Mouse (Mus musculus): ENCODE data around the gene Mid1. TPM values are rescaled to one million over a fixed set of nuclear protein-coding genes. Genes with fewer than 3 reads are reported as not detected.

Gene Mid1
- polyA plus RNA-seq, 1 experiment from 2014 or later: 4.0 TPM

- no peak overlapping the region for H3K27ac ChIP-seq (replicated peaks)
- no peak overlapping the region for H3K4me3 ChIP-seq (replicated peaks)
- H3K9ac ChIP-seq (replicated peaks): no peak overlapping the region
- H3K36me3 ChIP-seq: no peaks in the 10 kb centered on the region
- peaks cover 3% of the 10 kb centered on the region; the same call in 1 of the 2 replicates for H3K27me3 ChIP-seq (replicated peaks)
- no peaks in the 10 kb centered on the region for H3K4me1 ChIP-seq
- no peak overlapping the region for H3K4me2 ChIP-seq
- ATAC-seq (ENCODE audit: low FRiP score): no peak
- H3K9me3 ChIP-seq (replicated peaks): no peaks in the 10 kb centered on the region
- 71% methylated on average over 1 of the region's 1 CpGs for WGBS
Measured at GRCm38 (mm10) chrX:169863841-169864240, 178.8 kb downstream of the Mid1 start.

- H3K36me3 ChIP-seq: no peaks in the 10 kb centered on the region
- no peak for ATAC-seq (ENCODE audit: low FRiP score)
- no peak overlapping the region for H3K4me2 ChIP-seq
- no peak overlapping the region for H3K27ac ChIP-seq (replicated peaks)
- H3K9ac ChIP-seq (replicated peaks): no peak overlapping the region
- WGBS: 77% methylated on average over 5 of the region's 5 CpGs
- H3K4me3 ChIP-seq (replicated peaks): no peak overlapping the region
- no peaks in the 10 kb centered on the region for H3K4me1 ChIP-seq
- peaks cover 16% of the 10 kb centered on the region; the same call in 1 of the 2 replicates for H3K27me3 ChIP-seq (replicated peaks)
- H3K9me3 ChIP-seq (replicated peaks): no peaks in the 10 kb centered on the region
Measured at GRCm38 (mm10) chrX:169868223-169868622, 183.2 kb downstream of the Mid1 start.

- WGBS: 92% methylated on average over 1 of the region's 1 CpGs
- Histone ChIP-seq H3K9me3 (replicated peaks) (no peaks in the 10 kb centered on the region), H3K4me1 (no peaks in the 10 kb centered on the region), H3K27me3 (replicated peaks) (peaks cover 25% of the 10 kb centered on the region), H3K36me3 (no peaks in the 10 kb centered on the region), H3K27ac (replicated peaks) (no peak overlapping the region), H3K9ac (replicated peaks) (no peak overlapping the region), H3K4me3 (replicated peaks) (no peak overlapping the region), H3K4me2 (no peak overlapping the region)
- ATAC-seq (ENCODE audit: low FRiP score): no peak
Measured at GRCm38 (mm10) chrX:169874475-169874874, 189.5 kb downstream of the Mid1 start.

DNA sequence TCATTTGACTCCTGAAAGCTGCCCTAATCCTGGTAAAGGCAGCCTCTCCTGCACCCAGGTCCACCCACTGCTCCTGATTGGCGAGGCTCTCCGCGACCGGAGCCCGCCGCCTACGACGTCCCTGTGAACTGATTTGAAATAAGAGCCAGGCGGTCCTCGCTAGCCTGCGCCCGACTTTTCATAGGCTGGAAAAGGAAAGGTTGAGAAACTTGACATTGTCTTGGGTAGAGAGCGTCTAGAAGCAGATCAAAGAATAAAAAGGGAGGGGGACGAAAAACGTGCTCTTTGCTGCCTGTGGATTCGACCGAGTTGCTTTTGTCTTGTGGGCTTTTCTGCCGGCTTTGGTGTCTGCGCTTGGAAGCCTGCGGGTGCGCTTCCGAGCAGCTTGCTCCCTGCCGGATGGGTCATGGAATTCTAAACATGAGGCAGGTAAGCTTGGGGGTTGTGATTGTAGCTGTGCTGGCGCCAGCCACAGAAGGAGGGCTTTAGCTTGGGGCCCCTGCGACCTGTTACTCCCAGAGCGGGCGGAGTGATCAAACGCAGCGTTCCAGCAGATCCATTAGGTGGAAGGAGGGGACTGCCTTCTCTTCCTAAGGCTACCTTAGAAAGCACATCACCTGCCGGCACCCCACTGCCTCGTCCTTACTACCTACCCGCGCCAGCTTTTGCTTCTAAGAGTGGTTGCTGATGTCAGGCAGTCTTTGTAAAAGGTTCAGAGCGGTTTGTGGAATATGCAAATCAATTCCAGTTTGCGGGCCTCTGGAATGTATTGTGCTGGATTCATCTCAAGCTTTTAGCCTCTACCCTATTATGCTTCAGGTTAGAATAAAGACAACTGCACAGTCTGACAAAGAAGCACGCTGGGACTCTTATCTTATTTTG, 194.7 kb downstream of the Mid1 start:
- Histone ChIP-seq H3K27ac (replicated peaks) (0 out of 2 replicates have a peak overlapping the region, but pooled peaks have one; percentile 33), H3K4me1 (peaks cover 8% of the 10 kb centered on the region; the same call in 1 of the 2 replicates), H3K9me3 (replicated peaks) (no peaks in the 10 kb centered on the region), H3K36me3 (no peaks in the 10 kb centered on the region), H3K4me2 (peak overlapping the region; percentile 62), H3K27me3 (replicated peaks) (peaks cover 37% of the 10 kb centered on the region), H3K9ac (replicated peaks) (peak overlapping the region; percentile 42), H3K4me3 (replicated peaks) (peak overlapping the region; percentile 52)
- WGBS: 18% methylated on average over 36 of the region's 36 CpGs
- ATAC-seq (ENCODE audit: low FRiP score): peak; percentile 89

DNA sequence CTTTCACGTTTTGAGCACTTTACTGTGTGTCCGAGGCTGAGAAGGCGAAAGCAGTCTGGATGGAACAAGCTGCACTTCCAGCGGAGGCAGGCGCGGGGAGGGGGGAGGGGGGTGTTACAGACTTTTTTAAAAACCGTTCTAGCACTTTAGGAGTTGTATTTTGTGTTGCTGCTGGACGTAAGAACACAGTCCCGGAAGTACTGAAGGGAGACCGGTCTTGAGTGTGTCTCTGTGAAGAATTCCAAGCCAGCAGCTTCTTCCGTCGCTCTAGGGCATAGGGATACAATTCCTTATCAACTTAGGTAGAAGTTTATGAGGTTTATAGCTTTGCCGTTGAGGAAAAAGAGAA, 195.3 kb downstream of the Mid1 start:
- H3K4me2 ChIP-seq: peak overlapping the region; percentile 62
- H3K36me3 ChIP-seq: no peaks in the 10 kb centered on the region
- H3K9me3 ChIP-seq (replicated peaks): no peaks in the 10 kb centered on the region
- H3K27ac ChIP-seq (replicated peaks): no peak overlapping the region
- H3K27me3 ChIP-seq (replicated peaks): peaks cover 37% of the 10 kb centered on the region
- 16% methylated on average over 13 of the region's 13 CpGs for WGBS
- H3K4me1 ChIP-seq: peaks cover 8% of the 10 kb centered on the region; the same call in 1 of the 2 replicates
- peak overlapping the region; percentile 52 for H3K4me3 ChIP-seq (replicated peaks)
- ATAC-seq (ENCODE audit: low FRiP score): peak; percentile 9; the same call in 1 of the 2 replicates
- peak overlapping the region; percentile 42 for H3K9ac ChIP-seq (replicated peaks)

- no peak for ATAC-seq (ENCODE audit: low FRiP score)
- H3K9me3 ChIP-seq (replicated peaks): no peaks in the 10 kb centered on the region
- WGBS: 27% methylated on average over 10 of the region's 10 CpGs
- peak overlapping the region; percentile 52 for H3K4me3 ChIP-seq (replicated peaks)
- peaks cover 8% of the 10 kb centered on the region; the same call in 1 of the 2 replicates for H3K4me1 ChIP-seq
- peaks cover 37% of the 10 kb centered on the region for H3K27me3 ChIP-seq (replicated peaks)
- no peak overlapping the region; the same call in 1 of the 2 replicates for H3K9ac ChIP-seq (replicated peaks)
- peak overlapping the region; percentile 62 for H3K4me2 ChIP-seq
- no peaks in the 10 kb centered on the region for H3K36me3 ChIP-seq
- no peak overlapping the region for H3K27ac ChIP-seq (replicated peaks)
Measured at GRCm38 (mm10) chrX:169880826-169881225, 195.8 kb downstream of the Mid1 start.

GRCm38 (mm10) chrX:169881253-169882219, 196.5 kb downstream of the Mid1 start:
- Histone ChIP-seq H3K9me3 (replicated peaks) (no peaks in the 10 kb centered on the region), H3K27ac (replicated peaks) (no peak overlapping the region), H3K36me3 (no peaks in the 10 kb centered on the region), H3K27me3 (replicated peaks) (peaks cover 36% of the 10 kb centered on the region), H3K9ac (replicated peaks) (no peak overlapping the region), H3K4me1 (peaks cover 8% of the 10 kb centered on the region; the same call in 1 of the 2 replicates), H3K4me3 (replicated peaks) (peak overlapping the region; percentile 52), H3K4me2 (peak overlapping the region; percentile 62)
- 42% methylated on average over 10 of the region's 10 CpGs for WGBS
- ATAC-seq (ENCODE audit: low FRiP score): no peak

- no peaks in the 10 kb centered on the region for H3K36me3 ChIP-seq
- H3K27ac ChIP-seq (replicated peaks): no peak overlapping the region
- WGBS: 67% methylated on average over 1 of the region's 1 CpGs
- no peaks in the 10 kb centered on the region for H3K9me3 ChIP-seq (replicated peaks)
- no peak overlapping the region for H3K4me2 ChIP-seq
- no peak overlapping the region for H3K9ac ChIP-seq (replicated peaks)
- no peak for ATAC-seq (ENCODE audit: low FRiP score)
- no peak overlapping the region for H3K4me3 ChIP-seq (replicated peaks)
- peaks cover 39% of the 10 kb centered on the region for H3K27me3 ChIP-seq (replicated peaks)
- H3K4me1 ChIP-seq: peaks cover 8% of the 10 kb centered on the region; the same call in 1 of the 2 replicates
Measured at GRCm38 (mm10) chrX:169882220-169882609, 197.2 kb downstream of the Mid1 start.

GRCm38 (mm10) chrX:169883536-169884272, 198.7 kb downstream of the Mid1 start:
- H3K4me2 ChIP-seq: no peak overlapping the region
- H3K4me1 ChIP-seq: peaks cover 8% of the 10 kb centered on the region; the same call in 1 of the 2 replicates
- no peaks in the 10 kb centered on the region for H3K36me3 ChIP-seq
- no peak overlapping the region for H3K9ac ChIP-seq (replicated peaks)
- ATAC-seq (ENCODE audit: low FRiP score): no peak
- H3K27ac ChIP-seq (replicated peaks): no peak overlapping the region
- 60% methylated on average over 8 of the region's 8 CpGs for WGBS
- H3K9me3 ChIP-seq (replicated peaks): no peaks in the 10 kb centered on the region
- no peak overlapping the region for H3K4me3 ChIP-seq (replicated peaks)
- peaks cover 37% of the 10 kb centered on the region for H3K27me3 ChIP-seq (replicated peaks)

- H3K27ac ChIP-seq (replicated peaks): no peak overlapping the region
- peaks cover 23% of the 10 kb centered on the region; the same call in 1 of the 2 replicates for H3K27me3 ChIP-seq (replicated peaks)
- H3K4me3 ChIP-seq (replicated peaks): no peak overlapping the region
Measured at GRCm38 (mm10) chrX:169890541-169890940, 205.5 kb downstream of the Mid1 start.

DNA sequence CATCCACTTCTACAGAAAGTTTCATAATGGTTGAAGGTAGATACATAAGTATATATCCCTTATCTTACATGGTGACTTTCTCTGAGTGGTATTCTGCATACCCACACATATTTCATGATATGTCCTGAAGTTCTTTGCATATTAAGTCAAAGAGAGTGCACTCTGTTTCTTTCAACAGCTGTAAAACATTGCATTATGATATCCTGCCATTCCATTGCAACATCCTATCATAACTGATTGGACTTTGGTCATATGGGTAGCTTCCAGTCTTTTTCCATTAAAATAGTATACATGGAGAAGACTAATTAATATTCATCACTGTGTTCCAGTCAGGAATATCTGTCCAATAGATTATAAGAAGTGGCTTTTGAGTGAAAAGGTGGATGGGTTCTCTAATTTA, 207.1 kb downstream of the Mid1 start:
- no peaks in the 10 kb centered on the region for H3K9me3 ChIP-seq (replicated peaks)
- ATAC-seq (ENCODE audit: low FRiP score): no peak
- peaks cover 15% of the 10 kb centered on the region; the same call in 1 of the 2 replicates for H3K27me3 ChIP-seq (replicated peaks)

More at GRCm38 (mm10) chrX:169890541-169890940, 205.5 kb downstream of the Mid1 start:
- no peaks in the 10 kb centered on the region for H3K4me1 ChIP-seq
- WGBS: 45% methylated on average over 4 of the region's 4 CpGs
- ATAC-seq (ENCODE audit: low FRiP score): no peak
- no peak overlapping the region for H3K4me2 ChIP-seq
- H3K9ac ChIP-seq (replicated peaks): no peak overlapping the region
- no peaks in the 10 kb centered on the region for H3K36me3 ChIP-seq
- H3K9me3 ChIP-seq (replicated peaks): no peaks in the 10 kb centered on the region

More for the DNA sequence above, 207.1 kb downstream of the Mid1 start:
- Histone ChIP-seq H3K27ac (replicated peaks) (no peak overlapping the region), H3K9ac (replicated peaks) (no peak overlapping the region), H3K36me3 (no peaks in the 10 kb centered on the region), H3K4me1 (no peaks in the 10 kb centered on the region), H3K4me2 (no peak overlapping the region), H3K4me3 (replicated peaks) (no peak overlapping the region)

All from neural tube, embryonic 15.5 days (tissue).